In genomic region chr12:67222221-67223025, GRCm38 (mm10) we compare ENCODE assay signal across 8 mouse cellular contexts. TPM values are rescaled to one million over a fixed set of nuclear protein-coding genes. Genes with fewer than 3 reads are reported as not detected.
A peak's percentile ranks its signal among the peaks of the same experiment; 100 is the strongest.
DNase-seq lines count a peak whose midpoint lies in the region; ATAC-seq lines count a peak whose summit lies in the region.

TSS of gene Mdga2 (minus strand) at chr12:67222549.

- DNase-seq in heart, adult 11 months: peak; percentile 92
- no peak for DNase-seq in heart, adult 8-10 months (ENCODE audit: low spot score)
- DNase-seq in cerebellum, adult 11 months: peak; percentile 31
- DNase-seq in forebrain, embryonic 14.5 days (ENCODE audit: low spot score): peak; percentile 72
- peak; percentile 63 for DNase-seq in hindbrain, embryonic 14.5 days (ENCODE audit: low spot score)
- peak; percentile 86 to 87 for DNase-seq in left cerebral cortex, postnatal 25 days (ENCODE audit: low spot score in 2 of 2)

- H3K27me3 ChIP-seq in forebrain, embryonic 14.5 days (replicated peaks; ENCODE audit: control insufficient read depth, insufficient read depth, low read length): no peaks in the 10 kb centered on the region
- no peaks in the 10 kb centered on the region for H3K27me3 ChIP-seq in hindbrain, embryonic 14.5 days (ENCODE audit: control insufficient read depth, insufficient read depth, low read length)
- H3K27me3 ChIP-seq in neural tube, embryonic 12.5 days (replicated peaks): 0 out of 2 replicates have a peak, but pooled peaks cover 3% of the 10 kb centered on the region

- peak within 1 kb of the TSS; percentile 76 for H3K4me3 ChIP-seq in forebrain, embryonic 14.5 days (ENCODE audit: low read depth, low read length)
- peak within 1 kb of the TSS; percentile 68 for H3K4me3 ChIP-seq in hindbrain, embryonic 14.5 days (replicated peaks; ENCODE audit: low read length)
- H3K4me3 ChIP-seq in neural tube, embryonic 12.5 days: peak within 1 kb of the TSS; percentile 76

- H3K36me3 ChIP-seq in forebrain, embryonic 14.5 days (ENCODE audit: control insufficient read depth, insufficient read depth, low read length): no peaks in the 10 kb centered on the region
- no peaks in the 10 kb centered on the region for H3K36me3 ChIP-seq in hindbrain, embryonic 14.5 days (replicated peaks; ENCODE audit: control insufficient read depth, insufficient read depth)
- no peaks in the 10 kb centered on the region for H3K36me3 ChIP-seq in neural tube, embryonic 12.5 days

- peak within 1 kb of the TSS; percentile 95 for H3K4me2 ChIP-seq in forebrain, embryonic 14.5 days (ENCODE audit: low read length)
- peak within 1 kb of the TSS; percentile 85 for H3K4me2 ChIP-seq in hindbrain, embryonic 14.5 days (replicated peaks)
- peak within 1 kb of the TSS; percentile 80 for H3K4me2 ChIP-seq in neural tube, embryonic 12.5 days (replicated peaks)

- peak within 1 kb of the TSS; percentile 84 for H3K27ac ChIP-seq in forebrain, embryonic 14.5 days (ENCODE audit: low read depth, low read length)
- H3K27ac ChIP-seq in hindbrain, embryonic 14.5 days: peak within 1 kb of the TSS; percentile 91
- H3K27ac ChIP-seq in neural tube, embryonic 12.5 days: peak within 1 kb of the TSS; percentile 70

- no peaks in the 10 kb centered on the region for H3K9me3 ChIP-seq in forebrain, embryonic 14.5 days (replicated peaks; ENCODE audit: control insufficient read depth, low read length)
- H3K9me3 ChIP-seq in hindbrain, embryonic 14.5 days (ENCODE audit: control insufficient read depth, low read length): no peaks in the 10 kb centered on the region
- H3K9me3 ChIP-seq in neural tube, embryonic 12.5 days: no peaks in the 10 kb centered on the region

- intact Hi-C loops in left cerebral cortex, postnatal 25 days (cut with DNase I): loop anchor here (5.0 to 10.0 kb wide), 3 partner anchors 130 to 1818 kb away; no protein-coding TSS in a partner anchor

- WGBS in forebrain, embryonic 14.5 days: under 1% methylated on average over 61 of the region's 61 CpGs
- under 1% methylated on average over 59 of the region's 61 CpGs for WGBS in hindbrain, embryonic 14.5 days
- WGBS in neural tube, embryonic 12.5 days: 1% methylated on average over 60 of the region's 61 CpGs

- H3K4me1 ChIP-seq in forebrain, embryonic 14.5 days (ENCODE audit: control insufficient read depth, insufficient read depth, low read length): no peaks in the 10 kb centered on the region; the same call in 1 of the 2 replicates
- H3K4me1 ChIP-seq in hindbrain, embryonic 14.5 days (replicated peaks; ENCODE audit: control insufficient read depth, insufficient read depth, low read length): peaks cover 8% of the 10 kb centered on the region; the same call in 1 of the 2 replicates
- H3K4me1 ChIP-seq in neural tube, embryonic 12.5 days: peaks cover 16% of the 10 kb centered on the region; the same call in 1 of the 2 replicates

- peak; percentile 71 for ATAC-seq in forebrain, embryonic 14.5 days
- peak; percentile 72 for ATAC-seq in hindbrain, embryonic 14.5 days (ENCODE audit: low FRiP score)
- ATAC-seq in neural tube, embryonic 12.5 days (ENCODE audit: low FRiP score, low read depth): peak; percentile 76
- ATAC-seq in inflammation-experienced regulatory T-cells, adult 6 months: no peak

- H3K9ac ChIP-seq in forebrain, embryonic 14.5 days (ENCODE audit: low read length): peak within 1 kb of the TSS; percentile 86
- H3K9ac ChIP-seq in hindbrain, embryonic 14.5 days: peak within 1 kb of the TSS; percentile 72
- H3K9ac ChIP-seq in neural tube, embryonic 12.5 days: peak within 1 kb of the TSS; percentile 77

RNA-seq across cellular contexts. Expression of gene Mdga2, which starts in this region (rescaled TPM):
- under 1 TPM; 0.17 to 0.60 (median 0.38) TPM for total RNA-seq in heart, adult 8-10 months (2022)
- 8.7 and 14.7 TPM in 2 replicates for polyA plus RNA-seq in forebrain, embryonic 14.5 days (2014; fragmentation: Nextera tagmentation; extraction: Ambion mirVana)
- 31.5 and 34.9 TPM in 2 replicates for polyA plus RNA-seq in hindbrain, embryonic 14.5 days (2014; fragmentation: Nextera tagmentation; extraction: Ambion mirVana)
- total RNA-seq in left cerebral cortex, postnatal 25 days (2021): 10 to 100 TPM; 50.8 to 59.4 TPM
- polyA plus RNA-seq in neural tube, embryonic 12.5 days (2016; fragmentation: Nextera tagmentation; extraction: Ambion mirVana): 9.0 and 11.5 TPM in 2 replicates
- under 1 TPM in 1 of 3 experiments, not detected in 2; 0.34 TPM for polyA plus RNA-seq in inflammation-experienced regulatory T-cells, adult 6 months (2017; shearing (Covaris generic))

Comparison
In these comparisons a context has a peak if more than half of its experiments do, and no peak if none do; other contexts are left out.
1. RNA of gene Mdga2 (total RNA-seq): 50.8 to 59.4 TPM in left cerebral cortex, postnatal 25 days; 0.17 to 0.60 TPM in heart, adult 8-10 months; every median in the first group is over 10 times any median in the second.
2. Peak in every context shown above with its lines, with median percentiles within 50 percentile points of each other: H3K27ac ChIP-seq, H3K4me2 ChIP-seq, H3K4me3 ChIP-seq and H3K9ac ChIP-seq.